Mouse (Mus musculus) lung, embryonic 15.5 days (tissue): Measurements from ENCODE around the gene Ofd1. TPM values are rescaled to one million over a fixed set of nuclear protein-coding genes. Genes with fewer than 3 reads are reported as not detected.

Source experiments
- ATAC-seq: fragments of 200-750 bp; cut with Nextera tagmentation; 2 replicates; pipeline ENCODE4 v1.8.0; 2017; ENCODE audit warnings: moderate number of reproducible peaks, borderline replicate concordance; ENCODE audit not compliant: low FRiP score, low TSS enrichment; ENCODE audit errors: extremely low read depth
- H3K27ac ChIP-seq: fragments of 300-500 bp; sonication (generic); 2 replicates; pipeline ENCODE4 v1.5.1; 2015; ENCODE audit warnings: moderate library complexity, mild to moderate bottlenecking, inconsistent platforms
- H3K27me3 ChIP-seq: fragments of 300-500 bp; sonication (generic); 2 replicates; pipeline ENCODE4 v1.6.1; 2015; ENCODE audit warnings: inconsistent platforms
- H3K36me3 ChIP-seq: fragments of 300-500 bp; sonication (generic); 2 replicates; pipeline ENCODE4 v1.6.1; 2015; ENCODE audit warnings: inconsistent platforms
- H3K4me1 ChIP-seq: fragments of 300-500 bp; sonication (generic); 2 replicates; pipeline ENCODE4 v1.6.1; 2015; ENCODE audit warnings: inconsistent platforms
- H3K4me2 ChIP-seq: fragments of 300-500 bp; sonication (generic); 2 replicates; pipeline ENCODE4 v1.6.1; 2015; ENCODE audit warnings: inconsistent platforms, mild to moderate bottlenecking, moderate library complexity
- H3K4me3 ChIP-seq: fragments of 300-500 bp; sonication (generic); 2 replicates; pipeline ENCODE4 v1.5.1; 2015; ENCODE audit warnings: mild to moderate bottlenecking, inconsistent platforms
- H3K9ac ChIP-seq: fragments of 300-500 bp; sonication (generic); 2 replicates; pipeline ENCODE4 v1.6.1; 2015; ENCODE audit warnings: inconsistent platforms
- H3K9me3 ChIP-seq: fragments of 300-500 bp; sonication (generic); 2 replicates; pipeline ENCODE4 v1.6.1; 2016; ENCODE audit warnings: inconsistent platforms
- WGBS: fragments of 180-500 bp; shearing (Covaris S2); methylation state at CpG from one replicate; pipeline ENCODE4 v1.1.7; 2015; 5-methylcytosine and 5-hydroxymethylcytosine counted together
- polyA plus RNA-seq: library from polyadenylated mRNA; unstranded; fragments of >200 nt; fragmentation: Nextera tagmentation; extraction: Ambion mirVana; gene quantifications from 2 replicates; pipeline ENCODE4 v1.2.1, GENCODE M21; 2015

The Ofd1 gene
- polyA plus RNA-seq, 1 experiment from 2014 or later, result 7.3 TPM

GRCm38 (mm10) chrX:166358955-166359354 is 81.5 kb downstream of the Ofd1 start:
- Histone ChIP-seq H3K27ac (no peak overlapping the region), H3K9ac (no peak overlapping the region), H3K36me3 (no peaks in the 10 kb centered on the region), H3K4me2 (no peak overlapping the region), H3K4me1 (no peaks in the 10 kb centered on the region), H3K9me3 (no peaks in the 10 kb centered on the region), H3K4me3 (no peak overlapping the region), H3K27me3 (no peaks in the 10 kb centered on the region; the same call in 1 of the 2 replicates)
- 69% methylated on average over 2 of the region's 2 CpGs for WGBS
- no peak for ATAC-seq

GRCm38 (mm10) chrX:166356276-166356675 is 84.2 kb downstream of the Ofd1 start:
- Histone ChIP-seq H3K4me3 (no peak overlapping the region), H3K36me3 (no peaks in the 10 kb centered on the region), H3K4me2 (no peak overlapping the region), H3K9ac (no peak overlapping the region), H3K27me3 (no peaks in the 10 kb centered on the region; the same call in 1 of the 2 replicates), H3K4me1 (no peaks in the 10 kb centered on the region), H3K27ac (no peak overlapping the region), H3K9me3 (no peaks in the 10 kb centered on the region)
- 86% methylated on average over 3 of the region's 3 CpGs for WGBS
- ATAC-seq, result no peak

- no peak overlapping the region for H3K27ac ChIP-seq
- H3K4me1 ChIP-seq, result no peaks in the 10 kb centered on the region
- no peak overlapping the region for H3K4me3 ChIP-seq
- no peaks in the 10 kb centered on the region for H3K9me3 ChIP-seq
- no peak overlapping the region for H3K4me2 ChIP-seq
- WGBS, result 42% methylated on average over 1 of the region's 1 CpGs
- no peaks in the 10 kb centered on the region for H3K36me3 ChIP-seq
- ATAC-seq, result no peak
- H3K27me3 ChIP-seq, result no peaks in the 10 kb centered on the region; the same call in 1 of the 2 replicates
- no peak overlapping the region for H3K9ac ChIP-seq
These were observed 85.6 kb downstream of the Ofd1 start for GRCm38 (mm10) chrX:166354913-166355312.

- no peaks in the 10 kb centered on the region for H3K36me3 ChIP-seq
- no peak overlapping the region for H3K4me3 ChIP-seq
- no peaks in the 10 kb centered on the region for H3K9me3 ChIP-seq
- ATAC-seq, result no peak
- H3K27me3 ChIP-seq, result no peaks in the 10 kb centered on the region; the same call in 1 of the 2 replicates
- WGBS, result 60% methylated on average over 2 of the region's 2 CpGs
- no peak overlapping the region for H3K4me2 ChIP-seq
- H3K4me1 ChIP-seq, result no peaks in the 10 kb centered on the region
- H3K9ac ChIP-seq, result no peak overlapping the region
- no peak overlapping the region for H3K27ac ChIP-seq
These were observed 87.1 kb downstream of the Ofd1 start for GRCm38 (mm10) chrX:166353412-166353811.

- no peak overlapping the region for H3K4me3 ChIP-seq
- WGBS, result 24% methylated on average over 6 of the region's 6 CpGs
- H3K27me3 ChIP-seq, result no peaks in the 10 kb centered on the region; the same call in 1 of the 2 replicates
- no peaks in the 10 kb centered on the region for H3K9me3 ChIP-seq
- H3K9ac ChIP-seq, result no peak overlapping the region
- no peak overlapping the region for H3K4me2 ChIP-seq
- H3K27ac ChIP-seq, result no peak overlapping the region
- ATAC-seq, result no peak
- H3K4me1 ChIP-seq, result no peaks in the 10 kb centered on the region
- H3K36me3 ChIP-seq, result no peaks in the 10 kb centered on the region
These were observed 88.7 kb downstream of the Ofd1 start for GRCm38 (mm10) chrX:166351790-166352189.

- H3K27me3 ChIP-seq, result no peaks in the 10 kb centered on the region
- H3K27ac ChIP-seq, result no peak overlapping the region
- H3K4me1 ChIP-seq, result no peaks in the 10 kb centered on the region
- no peaks in the 10 kb centered on the region for H3K36me3 ChIP-seq
- 82% methylated on average over 4 of the region's 4 CpGs for whole genome bisulfite sequencing
- H3K4me3 ChIP-seq, result no peak overlapping the region
- H3K9ac ChIP-seq, result no peak overlapping the region
- ATAC-seq, result no peak
- no peak overlapping the region for H3K4me2 ChIP-seq
- no peaks in the 10 kb centered on the region for H3K9me3 ChIP-seq
These were observed 91.9 kb downstream of the Ofd1 start for GRCm38 (mm10) chrX:166348634-166349033.

GRCm38 (mm10) chrX:166348086-166348485 is 92.4 kb downstream of the Ofd1 start:
- WGBS, result 81% methylated on average over 6 of the region's 6 CpGs
- Histone ChIP-seq H3K4me3 (no peak overlapping the region), H3K9me3 (no peaks in the 10 kb centered on the region), H3K4me2 (no peak overlapping the region), H3K9ac (no peak overlapping the region), H3K27me3 (no peaks in the 10 kb centered on the region), H3K36me3 (no peaks in the 10 kb centered on the region), H3K27ac (no peak overlapping the region), H3K4me1 (no peaks in the 10 kb centered on the region)
- no peak for ATAC-seq

- H3K27me3 ChIP-seq, result no peaks in the 10 kb centered on the region
- ATAC-seq, result no peak; the same call in 1 of the 2 replicates
- H3K4me3 ChIP-seq, result peak overlapping the region; percentile 23
- H3K9me3 ChIP-seq, result no peaks in the 10 kb centered on the region
- H3K27ac ChIP-seq, result no peak overlapping the region
- WGBS, result 30% methylated on average over 10 of the region's 10 CpGs
- H3K36me3 ChIP-seq, result no peaks in the 10 kb centered on the region
- H3K9ac ChIP-seq, result no peak overlapping the region
- no peaks in the 10 kb centered on the region for H3K4me1 ChIP-seq
- peak overlapping the region; percentile 47 for H3K4me2 ChIP-seq
These were observed 96.1 kb downstream of the Ofd1 start for GRCm38 (mm10) chrX:166344228-166345015.

GRCm38 (mm10) chrX:166341795-166342194 is 98.7 kb downstream of the Ofd1 start:
- H3K36me3 ChIP-seq, result no peaks in the 10 kb centered on the region
- WGBS, result 77% methylated on average over 6 of the region's 6 CpGs
- H3K4me2 ChIP-seq, result no peak overlapping the region
- ATAC-seq, result no peak
- H3K27ac ChIP-seq, result no peak overlapping the region
- no peaks in the 10 kb centered on the region for H3K9me3 ChIP-seq
- no peak overlapping the region for H3K4me3 ChIP-seq
- no peaks in the 10 kb centered on the region for H3K27me3 ChIP-seq
- H3K4me1 ChIP-seq, result no peaks in the 10 kb centered on the region
- no peak overlapping the region for H3K9ac ChIP-seq

Other genes starting within 250 kb of the Ofd1 start
- gene Gpm6b, start 201.8 kb downstream of the Ofd1 start, polyA plus RNA-seq, result 44.7 and 46.9 TPM in 2 replicates
- 34.7 and 34.9 TPM in 2 replicates for gene Trappc2, start 130 bp downstream of the Ofd1 start, polyA plus RNA-seq
- gene Rab9, start 39.2 kb upstream of the Ofd1 start, polyA plus RNA-seq, result 57.6 and 62.6 TPM in 2 replicates
- 6.6 and 7.9 TPM in 2 replicates for gene Tceanc, start 77.9 kb upstream of the Ofd1 start, polyA plus RNA-seq
- 58.5 and 76.9 TPM in 2 replicates for gene Egfl6, start 145.0 kb upstream of the Ofd1 start, polyA plus RNA-seq